Mouse (Mus musculus) heart, adult 2 months (tissue): ENCODE measurements around the gene Lrfn3. TPM values are rescaled to one million over a fixed set of nuclear protein-coding genes. Genes with fewer than 3 reads are reported as not detected.

Source experiments
- DNase-seq, 2 experiments: peaks; one replicate each; pipeline ENCODE4 v3.0.0; 2021
- H3K27ac ChIP-seq: fragments of 200-600 bp; 2 replicates; pipeline ENCODE4 v1.8.1; 2022
- H3K27me3 ChIP-seq: fragments of 200-500 bp; 2 replicates; pipeline ENCODE4 v1.6.1; 2012; ENCODE audit warnings: mild to moderate bottlenecking, low read length, inconsistent platforms, mixed read lengths; ENCODE audit not compliant: control insufficient read depth, insufficient read depth
- H3K36me3 ChIP-seq: fragments of 200-500 bp; 2 replicates; pipeline ENCODE4 v1.6.1; 2012; ENCODE audit warnings: low read length, inconsistent platforms; ENCODE audit not compliant: control insufficient read depth, insufficient read depth
- H3K4me1 ChIP-seq: fragments of 200-500 bp; 2 replicates; pipeline ENCODE4 v1.6.1; 2011; ENCODE audit warnings: low read length; ENCODE audit not compliant: control insufficient read depth, insufficient read depth
- H3K4me3 ChIP-seq: fragments of 200-600 bp; 2 replicates; pipeline ENCODE4 v1.8.1; 2022
- H3K79me2 ChIP-seq: fragments of 200-500 bp; replicated peaks from 2 replicates; pipeline ENCODE4 v1.6.1; 2012; ENCODE audit warnings: mild to moderate bottlenecking, inconsistent platforms, low read length, moderate library complexity, mixed read lengths; ENCODE audit not compliant: control insufficient read depth, insufficient read depth
- H3K9ac ChIP-seq: fragments of 200-500 bp; 2 replicates; pipeline ENCODE4 v1.6.1; 2012; ENCODE audit warnings: low read depth, mild to moderate bottlenecking, control low read depth, inconsistent platforms, low read length, mixed read lengths
- CTCF ChIP-seq: fragments of 200-600 bp; IDR thresholded peaks from 2 replicates; pipeline ENCODE4 v1.8.1; 2022; ENCODE audit warnings: antibody characterized with exemption, mild to moderate bottlenecking, moderate library complexity
- EP300 ChIP-seq: fragments of 200-500 bp; IDR thresholded peaks from 2 replicates; pipeline ENCODE4 v1.6.1; 2011; ENCODE audit warnings: low read depth, low read length, control low read depth; ENCODE audit not compliant: insufficient read depth
- POLR2A ChIP-seq: fragments of 200-500 bp; IDR thresholded peaks from 2 replicates; pipeline ENCODE4 v1.6.1; 2011; ENCODE audit warnings: mild to moderate bottlenecking, low read depth, low read length, control low read depth; ENCODE audit not compliant: insufficient read depth
- WGBS: fragments of 180-500 bp; shearing (Covaris S2); methylation state at CpG from one replicate; pipeline ENCODE4 v1.1.7; 2018; 5-methylcytosine and 5-hydroxymethylcytosine counted together
- intact Hi-C: fragments of 180-260 bp; cut with DNase I; formaldehyde crosslinking; loops from one replicate; pipeline ENCODE4 v1.15.1; 2025
- polyA plus RNA-seq: library from polyadenylated mRNA; depleted of rRNA; stranded (reverse); fragments of >200 nt; gene quantifications from 2 replicates; pipeline ENCODE4 v1.2.3, GENCODE M21; 2012
- total RNA-seq, 2 experiments: library from RNA; stranded (reverse); gene quantifications; 2 replicates each; pipeline ENCODE4 v1.2.3; 2021

Lrfn3 gene
- total and polyA plus RNA-seq, 3 experiments: 1.1 to 1.9 (median 1.3) TPM

- no peaks in the 10 kb centered on the region for H3K36me3 ChIP-seq
- H3K4me3 ChIP-seq: no peak within 1 kb of the TSS
- 16% methylated on average over 9 of the region's 9 CpGs for WGBS
- no peak for DNase-seq
- no peak within 1 kb of the TSS for H3K9ac ChIP-seq
- no peaks in the 10 kb centered on the region for H3K79me2 ChIP-seq
- H3K4me1 ChIP-seq: no peaks in the 10 kb centered on the region
- no peak within 1 kb of the TSS for H3K27ac ChIP-seq
- intact Hi-C loops: no loop called here
- no peaks in the 10 kb centered on the region for H3K27me3 ChIP-seq
- TF ChIP-seq EP300: no peak
- TF ChIP-seq POLR2A: no peak
- TF ChIP-seq CTCF: no peak
Measured at GRCm38 (mm10) chr7:30314721-30315155, 47.8 kb downstream of the Lrfn3 start, which contains the start of gene Syne4. Gene Syne4, plus strand, starts transcription at chr7:30314807.

- no peak for DNase-seq
- Histone ChIP-seq H3K27me3 (no peaks in the 10 kb centered on the region), H3K4me3 (no peak overlapping the region), H3K36me3 (no peaks in the 10 kb centered on the region), H3K79me2 (no peaks in the 10 kb centered on the region), H3K4me1 (peaks cover 1% of the 10 kb centered on the region; the same call in 1 of the 2 replicates), H3K9ac (no peak overlapping the region), H3K27ac (no peak overlapping the region)
- TF ChIP-seq EP300: no peak
- TF ChIP-seq POLR2A: no peak
- TF ChIP-seq CTCF: no peak
- intact Hi-C loops: no loop called here
- WGBS: 55% methylated on average over 27 of the region's 27 CpGs
Measured at GRCm38 (mm10) chr7:30313666-30314320, 48.8 kb downstream of the Lrfn3 start.

- no peak for TF ChIP-seq EP300
- no peak for TF ChIP-seq POLR2A
- TF ChIP-seq CTCF: no peak
- intact Hi-C loops: no loop called here
- Histone ChIP-seq H3K4me1 (peaks cover 3% of the 10 kb centered on the region), H3K79me2 (no peaks in the 10 kb centered on the region), H3K4me3 (no peak overlapping the region), H3K27ac (no peak overlapping the region), H3K27me3 (no peaks in the 10 kb centered on the region), H3K36me3 (no peaks in the 10 kb centered on the region), H3K9ac (no peak overlapping the region)
- WGBS: 83% methylated on average over 12 of the region's 12 CpGs
- DNase-seq: no peak
Measured at GRCm38 (mm10) chr7:30310136-30310535, 52.4 kb downstream of the Lrfn3 start.

GRCm38 (mm10) chr7:30309395-30310129, 53.0 kb downstream of the Lrfn3 start:
- peaks cover 3% of the 10 kb centered on the region for H3K4me1 ChIP-seq
- no peak overlapping the region; the same call in 1 of the 2 replicates for H3K9ac ChIP-seq
- intact Hi-C loops: loop anchor here (1.0 kb wide), 1 partner anchor 14 kb away; the partner anchor contains the start of gene Sdhaf1
- no peaks in the 10 kb centered on the region for H3K36me3 ChIP-seq
- no peak overlapping the region for H3K27ac ChIP-seq
- no peaks in the 10 kb centered on the region for H3K27me3 ChIP-seq
- no peak for TF ChIP-seq CTCF
- TF ChIP-seq POLR2A: no peak
- TF ChIP-seq EP300: no peak
- no peak for DNase-seq
- peak overlapping the region; percentile 57; the same call in 1 of the 2 replicates for H3K4me3 ChIP-seq
- WGBS: 53% methylated on average over 15 of the region's 15 CpGs
- H3K79me2 ChIP-seq: no peaks in the 10 kb centered on the region

GRCm38 (mm10) chr7:30308076-30309005, 54.2 kb downstream of the Lrfn3 start, which contains the start of gene Alkbh6:
Gene Alkbh6, plus strand, starts transcription at chr7:30308717.
- peak; percentile 89 to 96 for DNase-seq
- Histone ChIP-seq H3K27me3 (no peaks in the 10 kb centered on the region), H3K79me2 (no peaks in the 10 kb centered on the region), H3K4me3 (peak within 1 kb of the TSS; percentile 57), H3K27ac (peak within 1 kb of the TSS; percentile 87), H3K36me3 (no peaks in the 10 kb centered on the region), H3K4me1 (peaks cover 3% of the 10 kb centered on the region), H3K9ac (peak within 1 kb of the TSS; percentile 59)
- TF ChIP-seq CTCF (no peak), POLR2A (peak; percentile 100), EP300 (peak; percentile 75; the same call in 1 of the 2 replicates)
- intact Hi-C loops: loop anchor here (1.0 kb wide), 1 partner anchor 15 kb away; the partner anchor contains the start of gene Sdhaf1
- WGBS: 4% methylated on average over 27 of the region's 27 CpGs
